Mouse (Mus musculus) gastrocnemius, postnatal 14 days (tissue): Measurements from ENCODE around the gene Ugt1a7c. TPM values are rescaled to one million over a fixed set of nuclear protein-coding genes. Genes with fewer than 3 reads are reported as not detected.

Experiments
- DNase-seq: peaks from one replicate; pipeline ENCODE4 v3.0.0; 2021; ENCODE audit warnings: mixed read lengths
- intact Hi-C: fragments of 180-260 bp; cut with DNase I; formaldehyde crosslinking; loops from one replicate; pipeline ENCODE4 v1.15.1; 2025; ENCODE audit warnings: low total_unique reads
- total RNA-seq, 2 experiments: library from RNA; stranded (reverse); gene quantifications; 2 replicates each; pipeline ENCODE4 v1.2.3; 2021

The Ugt1a7c gene
- total RNA-seq, 2 experiments from 2014 or later = 0.60 to 0.94 TPM

DNA sequence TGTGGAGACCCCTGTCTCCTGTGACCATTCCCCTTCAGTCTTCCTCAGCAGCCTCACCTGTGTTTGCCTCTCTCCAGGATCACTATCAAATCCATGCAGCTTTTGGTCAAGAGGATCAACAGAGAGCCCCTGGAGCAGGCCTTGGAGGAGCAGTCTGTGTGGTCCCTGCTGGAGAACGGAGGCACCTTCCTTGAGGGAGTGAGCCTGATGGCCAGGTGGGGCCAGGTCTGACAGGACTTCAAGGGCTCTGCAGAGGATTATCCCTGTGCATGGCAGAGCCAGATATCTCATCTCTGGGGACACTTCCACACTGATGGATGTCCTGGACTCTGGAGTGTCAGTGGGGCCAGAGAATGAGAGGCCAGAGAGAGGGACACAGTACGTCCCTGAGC lies 160.6 kb downstream of the Ugt1a7c start:
- no peak for DNase-seq
- intact Hi-C loops = no loop called here

DNA sequence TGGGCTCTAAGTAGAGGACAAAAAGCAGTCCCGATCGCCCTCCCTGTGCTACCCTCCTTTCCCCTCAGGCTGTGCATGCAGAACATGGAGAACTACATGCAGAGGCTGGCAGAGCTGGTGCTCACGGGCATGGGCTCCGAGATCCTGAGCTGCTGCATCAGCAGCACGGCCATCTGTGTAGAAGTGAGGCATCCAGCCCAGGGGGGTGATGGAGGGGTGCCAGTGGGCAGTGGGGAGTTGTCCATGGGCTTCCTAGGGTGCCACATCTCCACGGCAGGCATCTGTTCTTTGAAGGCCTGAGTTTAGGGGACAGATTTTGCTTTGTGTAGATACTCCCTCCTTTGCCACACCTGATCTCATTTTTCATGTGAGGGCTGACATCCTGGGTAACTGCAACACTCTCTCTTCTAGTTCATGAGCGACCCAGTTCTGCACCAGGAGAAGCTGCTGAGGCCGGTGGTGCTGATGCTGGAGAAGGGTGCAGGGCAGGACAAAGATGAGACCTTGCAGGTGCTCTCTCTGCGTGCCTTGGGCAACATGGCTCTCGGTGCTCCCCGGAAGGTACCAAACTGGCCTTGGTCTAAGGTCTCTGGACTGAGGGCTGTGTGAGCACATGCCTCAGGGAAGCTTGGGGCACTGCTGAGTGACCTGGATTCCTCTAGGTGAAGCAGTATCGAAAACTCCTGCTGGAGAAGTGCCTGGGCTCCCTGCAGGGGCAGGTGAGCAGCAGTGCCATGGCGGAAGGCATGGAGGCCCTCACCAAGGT lies 161.3 kb downstream of the Ugt1a7c start:
- DNase-seq = no peak
- intact Hi-C loops = no loop called here

DNA sequence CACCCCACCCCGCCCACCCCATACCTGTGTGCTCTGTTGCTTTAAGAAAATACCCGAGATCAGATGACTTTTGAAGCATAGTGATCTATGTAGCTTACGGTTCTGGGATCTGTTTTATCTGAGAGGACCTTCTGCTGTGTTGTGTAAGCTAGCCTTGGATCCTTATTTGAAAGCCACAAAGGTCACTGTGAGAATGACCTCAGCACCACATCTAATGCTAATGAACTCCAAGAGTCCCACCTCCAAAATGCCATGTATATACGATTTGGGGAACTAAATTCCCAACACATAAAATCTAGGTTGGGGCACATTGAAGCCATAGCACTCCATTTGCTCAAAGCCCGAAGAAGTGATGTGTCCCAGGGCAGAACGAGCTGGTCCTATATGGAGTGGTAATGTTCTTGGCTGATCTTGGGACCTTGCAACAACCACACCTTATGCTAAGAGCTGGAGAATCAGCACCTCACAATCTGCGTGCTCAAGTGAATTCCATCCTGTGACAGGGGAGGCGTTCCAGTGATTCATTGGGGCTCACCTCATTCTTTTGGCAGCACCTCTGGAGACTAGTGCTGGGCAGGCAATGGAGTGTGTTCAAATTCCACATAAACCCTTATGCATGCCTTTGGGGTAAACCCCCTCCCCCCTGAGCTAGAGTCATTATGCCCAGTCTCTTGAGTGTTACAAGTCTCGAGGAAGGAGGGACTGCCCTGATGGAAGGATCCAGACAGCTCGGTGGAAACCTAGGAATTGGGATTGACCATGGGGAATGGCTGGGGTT lies 162.2 kb downstream of the Ugt1a7c start:
- DNase-seq = no peak
- intact Hi-C loops = no loop called here

DNA sequence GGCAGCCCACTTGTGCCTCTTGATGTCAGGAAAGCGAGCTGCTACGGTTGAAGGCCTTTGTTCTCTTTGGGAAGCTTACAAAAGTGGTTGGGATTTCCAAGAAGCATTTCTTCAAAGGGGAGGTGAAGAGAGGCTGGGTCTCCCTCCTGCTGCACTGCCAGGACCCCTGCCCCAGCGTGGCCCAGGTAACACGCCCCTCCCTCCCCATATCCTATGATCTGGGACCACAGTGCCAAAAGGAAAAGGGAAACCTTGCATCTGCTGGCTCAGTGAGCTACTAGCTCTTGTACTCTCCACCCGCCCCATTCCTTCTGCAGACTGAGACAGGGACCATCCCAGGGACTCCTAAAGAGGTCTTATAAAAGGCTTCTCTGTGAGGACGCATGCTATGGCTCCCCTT lies 162.8 kb downstream of the Ugt1a7c start:
- DNase-seq = no peak
- intact Hi-C loops = no loop called here

DNA sequence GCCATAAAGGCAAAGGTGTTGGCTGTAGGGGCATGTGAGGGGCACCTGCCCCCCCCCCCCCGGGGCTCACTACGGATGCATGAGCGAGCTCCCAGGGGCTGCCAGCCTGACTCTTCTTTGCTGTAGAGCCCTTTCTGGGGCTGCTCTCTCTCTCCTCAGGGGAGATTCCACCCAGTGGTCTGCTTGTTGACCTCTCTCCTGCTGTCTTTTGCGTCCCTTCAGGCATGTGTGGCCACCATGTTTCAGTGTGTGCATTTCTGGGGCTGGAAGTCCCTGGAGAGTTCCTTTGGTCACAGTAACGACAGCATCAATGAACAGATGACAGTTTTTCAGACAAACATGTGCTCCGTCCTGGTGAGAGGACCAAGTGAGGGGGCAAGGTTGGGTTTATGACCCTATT lies 163.5 kb downstream of the Ugt1a7c start:
- DNase-seq = no peak
- intact Hi-C loops = no loop called here

DNA sequence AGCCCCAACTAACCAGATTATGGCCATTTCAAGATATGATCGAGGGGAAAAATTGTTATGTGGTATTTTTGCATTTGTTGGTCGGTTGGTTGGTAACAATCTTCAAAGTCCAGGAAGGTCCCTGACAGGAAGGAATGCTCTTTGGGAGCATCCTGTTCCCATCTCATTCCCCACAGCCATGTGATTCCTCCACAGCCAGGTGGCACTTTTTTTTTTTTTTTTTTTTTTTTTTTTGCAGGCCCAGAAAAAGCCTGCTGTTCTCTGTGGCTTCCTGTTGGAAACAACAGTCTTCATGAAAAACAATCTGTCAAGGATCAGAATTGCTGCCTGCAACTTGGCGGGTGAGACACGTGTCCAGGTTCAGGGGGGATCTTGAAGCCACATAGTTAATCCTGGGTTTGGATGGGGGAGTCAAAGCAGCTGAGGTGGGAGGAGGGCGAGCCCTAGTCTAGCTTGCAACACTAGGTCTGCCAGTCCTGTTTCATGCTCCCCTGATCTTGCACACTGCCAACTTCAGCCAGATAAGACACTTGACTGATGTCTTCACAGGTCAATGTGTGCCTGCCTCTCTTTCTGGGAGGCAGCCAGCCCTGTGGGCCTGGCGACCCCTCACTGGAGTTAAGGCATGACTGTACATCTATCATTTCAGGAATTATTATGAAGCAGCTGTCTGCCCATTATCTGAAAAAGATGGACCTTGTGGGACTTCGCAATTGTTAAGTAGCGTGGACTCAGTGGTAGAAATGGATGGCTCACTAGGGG lies 164.2 kb downstream of the Ugt1a7c start:
- DNase-seq = no peak
- intact Hi-C loops = no loop called here

DNA sequence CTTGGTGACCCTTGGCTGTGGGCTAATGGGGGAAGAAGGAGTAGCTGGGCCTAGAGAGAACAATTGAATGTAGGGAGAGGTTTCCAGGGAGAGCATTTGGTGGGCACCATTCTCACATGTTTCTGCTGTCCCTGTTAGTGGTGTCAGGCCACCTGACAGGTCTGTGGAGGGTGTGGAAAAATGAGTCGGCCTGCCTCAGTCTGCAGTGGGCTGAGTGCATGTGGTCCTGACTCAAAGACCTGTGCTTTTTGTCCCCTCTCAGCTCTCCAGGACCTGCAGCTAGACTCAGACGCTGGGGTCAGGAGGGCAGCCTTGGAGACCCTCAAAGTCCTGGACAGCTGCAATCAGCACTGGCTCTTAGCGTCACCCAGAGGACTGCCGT lies 164.8 kb downstream of the Ugt1a7c start:
- intact Hi-C loops = no loop called here
- no peak for DNase-seq

DNA sequence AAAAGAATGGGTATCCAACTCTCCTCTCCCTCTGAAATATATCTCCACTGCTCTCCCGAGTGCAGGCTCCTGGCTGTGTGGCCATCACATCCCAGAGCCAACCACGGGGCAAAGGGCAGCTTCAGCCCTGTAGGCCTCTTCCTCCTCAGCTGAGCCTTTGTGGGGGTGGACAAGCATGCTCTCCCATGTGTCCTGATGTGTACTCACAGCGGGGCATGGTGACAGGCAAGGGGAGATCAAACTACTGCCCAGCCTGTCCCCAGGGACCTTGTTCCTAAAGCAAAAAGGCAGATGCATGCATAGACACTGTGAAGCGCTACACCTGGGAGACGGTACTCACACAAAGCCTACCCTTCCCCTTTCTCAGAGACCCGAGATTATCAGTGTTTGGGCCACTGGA lies 165.3 kb downstream of the Ugt1a7c start:
- intact Hi-C loops = no loop called here
- DNase-seq = no peak

DNA sequence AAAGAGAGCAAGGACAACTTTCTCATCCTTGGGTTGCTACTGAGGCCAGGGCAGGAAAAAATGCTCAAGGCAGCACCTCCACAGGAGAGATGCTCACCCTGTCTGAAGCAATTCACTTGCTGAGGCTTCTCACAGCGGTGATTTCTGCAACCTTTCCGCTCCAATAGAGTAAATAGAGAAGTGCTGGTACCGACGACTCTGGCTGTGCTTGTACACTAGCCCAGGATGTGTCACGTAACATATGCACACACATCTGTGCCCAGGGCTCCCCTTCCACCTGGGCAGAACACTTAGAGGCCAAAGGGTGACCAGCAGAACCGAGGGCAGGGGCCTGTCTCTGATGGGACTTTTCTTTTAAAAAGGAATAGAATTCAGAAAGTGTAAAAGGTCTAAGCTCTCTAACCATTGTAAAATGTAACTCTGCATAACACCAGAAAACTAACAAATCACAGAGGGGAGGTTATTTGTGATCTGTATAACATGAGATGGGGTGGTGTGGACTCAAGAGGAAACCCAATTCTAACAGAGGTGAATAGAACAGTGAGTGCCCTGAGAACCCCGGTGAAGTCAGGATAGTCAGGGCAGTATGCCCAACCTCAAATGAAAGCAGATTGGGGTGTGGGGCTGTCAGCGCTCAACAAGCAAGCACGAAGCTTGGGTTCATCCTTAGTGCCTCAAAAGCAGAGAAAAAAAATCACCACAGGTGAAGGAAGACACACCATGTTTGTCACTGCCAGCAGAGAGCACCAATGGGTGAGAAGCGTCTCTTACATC lies 165.9 kb downstream of the Ugt1a7c start:
- DNase-seq = no peak
- intact Hi-C loops = no loop called here

DNA sequence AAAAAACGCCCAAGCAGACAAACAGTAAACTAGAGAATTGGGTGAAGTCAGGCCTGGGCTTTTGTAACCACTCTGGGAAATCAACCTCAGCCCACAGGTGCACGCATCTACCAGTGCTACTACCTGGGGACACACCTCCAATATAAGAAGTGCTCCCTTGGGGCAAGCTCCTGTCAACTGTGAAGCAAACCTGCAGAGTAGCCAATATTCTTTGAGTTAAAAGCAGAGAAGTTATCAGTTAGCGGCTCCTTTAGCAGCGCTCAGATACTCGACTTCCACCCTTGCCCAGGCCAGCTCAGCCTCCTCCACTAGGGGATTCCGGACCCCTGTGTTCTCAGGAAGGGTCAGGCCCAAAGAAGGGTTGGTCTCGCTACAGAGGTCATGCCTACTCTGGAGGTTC lies 166.8 kb downstream of the Ugt1a7c start:
- intact Hi-C loops = no loop called here
- DNase-seq = no peak

DNA sequence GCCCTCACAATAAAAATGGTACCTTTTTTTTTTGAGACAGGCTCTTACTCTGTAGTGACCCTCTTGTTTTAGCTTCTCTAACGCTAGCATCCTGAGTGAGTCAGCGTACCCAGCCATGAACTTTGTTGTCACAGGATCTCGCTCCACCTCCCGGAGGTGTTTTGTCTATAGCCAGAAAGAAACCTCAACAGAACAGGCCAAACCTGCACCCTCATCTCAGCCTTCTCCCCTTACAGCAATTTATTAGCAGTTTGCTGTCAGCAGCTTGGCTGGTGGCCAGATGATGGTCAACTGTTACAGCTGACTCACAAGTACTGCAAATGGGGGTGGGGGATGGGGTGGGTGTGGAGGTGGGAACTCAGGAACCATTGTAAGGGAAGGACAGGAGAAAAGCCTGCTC lies 167.4 kb downstream of the Ugt1a7c start:
- peak; percentile 66 for DNase-seq
- intact Hi-C loops = no loop called here

DNA sequence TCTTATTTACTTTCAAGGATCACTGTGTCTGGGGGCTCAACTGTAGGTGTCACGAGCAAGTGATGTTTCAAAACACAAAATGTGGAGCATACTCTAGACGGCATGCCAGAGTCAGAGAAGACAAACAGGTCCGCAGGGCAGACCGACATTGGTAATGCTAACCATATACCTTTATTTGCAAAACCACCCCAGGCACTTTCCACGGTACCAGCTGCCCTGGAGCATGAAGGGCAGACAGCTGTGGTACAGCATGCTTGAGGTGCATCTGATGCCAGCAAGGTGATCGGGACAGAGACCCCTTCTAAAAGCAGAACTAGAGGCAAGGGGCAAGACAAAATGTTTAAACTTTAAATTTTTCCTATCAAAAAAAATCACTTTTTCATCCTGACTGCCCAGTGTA lies 168.1 kb downstream of the Ugt1a7c start:
- intact Hi-C loops = no loop called here

DNA sequence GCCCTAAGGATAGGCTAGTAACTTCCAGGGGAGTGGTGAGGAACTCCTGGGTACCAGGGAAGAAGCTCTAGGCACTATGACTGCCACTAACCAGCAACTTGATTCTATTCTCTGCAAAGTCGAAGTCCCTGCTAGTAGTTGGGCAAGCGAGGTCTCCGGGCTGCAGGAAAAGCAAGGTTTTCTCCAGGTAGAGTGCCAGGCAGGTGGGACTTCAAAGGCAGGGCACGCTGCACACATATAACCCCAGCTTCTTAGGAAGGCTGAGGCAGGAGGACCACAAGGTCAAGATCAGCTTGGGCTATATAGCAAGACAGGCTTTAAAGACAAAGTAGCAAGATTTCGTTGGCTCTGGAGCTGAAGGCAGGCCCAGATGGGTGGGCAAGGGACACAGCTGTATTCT lies 168.9 kb downstream of the Ugt1a7c start:
- DNase-seq = no peak
- intact Hi-C loops = no loop called here

More for the DNA sequence above, 168.1 kb downstream of the Ugt1a7c start:
- no peak for DNase-seq

DNA sequence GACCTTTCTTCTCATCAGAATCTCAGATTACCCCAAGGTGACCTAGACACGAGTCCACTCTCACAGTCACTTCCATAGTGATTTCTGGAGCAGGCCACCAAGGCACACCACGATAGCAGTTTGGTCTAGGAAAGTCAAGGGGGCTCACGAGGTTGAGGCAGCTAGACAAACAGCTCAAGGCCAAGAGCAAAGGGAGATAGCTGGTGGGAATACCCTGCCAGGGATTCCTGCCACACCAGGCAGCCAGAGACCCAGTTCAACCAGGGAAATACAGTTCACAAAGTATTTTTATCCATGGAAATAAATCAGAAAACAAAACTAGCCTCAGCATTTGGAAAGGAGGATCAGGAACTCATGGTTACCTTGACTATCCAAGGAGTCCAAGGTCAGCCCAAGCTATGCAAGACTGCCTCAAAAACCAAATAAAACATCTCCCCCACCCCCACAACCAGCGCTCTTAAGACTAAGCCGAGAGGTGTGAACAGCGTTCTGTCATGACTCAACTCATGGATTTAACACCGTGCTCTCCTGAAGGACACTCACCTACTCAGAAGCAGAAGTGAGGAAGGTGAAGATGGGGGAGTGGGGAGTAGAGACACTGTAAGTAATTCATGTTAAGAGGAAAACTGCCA lies 169.5 kb downstream of the Ugt1a7c start:
- intact Hi-C loops = no loop called here
- DNase-seq = no peak

DNA sequence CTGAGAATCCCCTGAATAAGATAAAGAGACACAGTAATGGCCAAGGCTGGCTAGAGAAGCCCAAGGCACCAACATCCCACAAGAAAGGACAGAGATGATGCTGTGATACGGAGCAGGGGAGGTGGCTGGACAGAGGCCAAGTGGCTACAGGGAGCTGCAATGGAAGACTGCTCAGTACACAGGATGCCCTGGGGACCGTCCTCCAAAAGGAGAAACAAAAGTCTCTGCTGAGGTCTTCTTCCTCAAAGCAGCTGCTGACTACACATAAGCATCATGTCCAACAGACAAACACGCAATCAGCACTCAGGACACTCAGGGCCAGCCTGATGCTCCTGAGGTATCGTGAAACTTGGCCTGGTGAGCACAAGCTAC lies 170.0 kb downstream of the Ugt1a7c start:
- intact Hi-C loops = no loop called here
- no peak for DNase-seq

DNA sequence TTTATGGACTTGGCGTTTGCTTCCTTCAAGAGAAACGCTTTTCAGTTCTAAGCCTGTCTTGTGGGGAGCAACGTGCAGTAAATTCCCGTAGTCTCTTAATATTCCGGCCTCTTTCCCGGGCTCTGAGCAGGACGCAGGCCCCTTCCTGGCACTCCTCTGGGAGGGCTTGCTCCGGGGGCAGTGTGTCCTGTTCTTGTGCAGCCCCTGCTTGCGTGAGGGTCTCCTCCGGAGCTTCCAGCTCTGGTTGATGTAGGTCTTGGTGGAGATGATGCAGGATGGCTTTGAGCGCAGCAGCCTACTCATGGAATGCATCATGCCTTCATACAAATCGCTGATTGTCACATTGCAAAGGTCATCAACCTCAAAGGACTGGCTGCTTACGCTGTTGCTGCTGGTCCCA lies 171.3 kb downstream of the Ugt1a7c start:
- DNase-seq = no peak
- intact Hi-C loops = no loop called here

DNA sequence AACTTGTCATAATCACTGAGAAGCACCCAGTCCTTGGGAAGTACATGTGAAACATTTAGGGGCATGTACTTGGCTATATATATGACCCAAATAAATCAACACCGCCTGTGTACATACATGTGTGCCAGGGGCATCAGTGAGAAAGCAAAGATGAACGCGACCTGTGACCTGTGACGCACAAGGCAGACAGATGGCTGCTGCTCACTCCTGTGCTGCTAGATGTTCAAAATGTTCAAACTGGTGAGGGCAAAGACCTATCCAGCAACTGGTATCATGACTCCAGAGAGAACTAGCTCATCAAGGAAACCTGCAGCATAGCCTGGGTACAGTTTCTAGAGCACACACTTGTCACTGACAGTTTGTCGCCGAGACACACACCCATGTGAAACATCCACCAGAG lies 172.6 kb downstream of the Ugt1a7c start:
- intact Hi-C loops = no loop called here
- DNase-seq = no peak

DNA sequence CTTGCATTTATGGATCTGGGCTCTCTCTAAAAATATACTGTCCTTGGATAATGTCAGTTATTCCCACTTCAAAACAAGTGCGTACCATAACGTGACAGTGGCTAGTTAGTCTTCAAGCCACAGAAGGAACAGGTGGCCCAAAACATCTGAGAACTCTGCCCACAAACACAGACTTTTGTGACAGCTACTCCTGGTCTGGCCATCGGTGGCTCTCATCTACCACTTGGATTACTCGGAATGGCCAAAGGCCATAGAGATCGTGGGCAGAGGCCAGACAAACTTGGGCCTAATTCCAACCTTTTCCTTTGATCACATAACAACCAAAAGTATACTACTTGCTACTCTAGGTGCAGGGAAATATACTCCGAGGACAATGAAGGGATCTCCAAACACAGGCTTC lies 173.2 kb downstream of the Ugt1a7c start:
- no peak for DNase-seq
- intact Hi-C loops = no loop called here
